Mouse (Mus musculus): ENCODE data around the gene Pbx2. TPM values are rescaled to one million over a fixed set of nuclear protein-coding genes. Genes with fewer than 3 reads are reported as not detected.
A peak's percentile ranks its signal among the peaks of the same experiment; 100 is the strongest.
"Not testable (repeated sequence)": the region's sequence is repeated elsewhere in the genome, so short reads cannot be mapped to it uniquely, and the experiment has no call there.

The Pbx2 gene
- 100 to 1,000 TPM in 3 of 26 experiments, 10 to 100 TPM in 23; 13.4 to 110 (median 51.5) TPM for total RNA-seq (2018; cell fraction: chromatin; rRNA removed)
- total RNA-seq (2018; cell fraction: cytosol; rRNA removed) = 10 to 100 TPM; 23.9 to 61.8 (median 51.4) TPM
- total RNA-seq (2018; cell fraction: nucleus; rRNA removed) = 10 to 100 TPM; 18.6 to 84.5 (median 38.1) TPM
- 44.7 to 64.2 TPM (median 45.7 TPM) in 3 replicates for polyA plus RNA-seq (2018)

DNA sequence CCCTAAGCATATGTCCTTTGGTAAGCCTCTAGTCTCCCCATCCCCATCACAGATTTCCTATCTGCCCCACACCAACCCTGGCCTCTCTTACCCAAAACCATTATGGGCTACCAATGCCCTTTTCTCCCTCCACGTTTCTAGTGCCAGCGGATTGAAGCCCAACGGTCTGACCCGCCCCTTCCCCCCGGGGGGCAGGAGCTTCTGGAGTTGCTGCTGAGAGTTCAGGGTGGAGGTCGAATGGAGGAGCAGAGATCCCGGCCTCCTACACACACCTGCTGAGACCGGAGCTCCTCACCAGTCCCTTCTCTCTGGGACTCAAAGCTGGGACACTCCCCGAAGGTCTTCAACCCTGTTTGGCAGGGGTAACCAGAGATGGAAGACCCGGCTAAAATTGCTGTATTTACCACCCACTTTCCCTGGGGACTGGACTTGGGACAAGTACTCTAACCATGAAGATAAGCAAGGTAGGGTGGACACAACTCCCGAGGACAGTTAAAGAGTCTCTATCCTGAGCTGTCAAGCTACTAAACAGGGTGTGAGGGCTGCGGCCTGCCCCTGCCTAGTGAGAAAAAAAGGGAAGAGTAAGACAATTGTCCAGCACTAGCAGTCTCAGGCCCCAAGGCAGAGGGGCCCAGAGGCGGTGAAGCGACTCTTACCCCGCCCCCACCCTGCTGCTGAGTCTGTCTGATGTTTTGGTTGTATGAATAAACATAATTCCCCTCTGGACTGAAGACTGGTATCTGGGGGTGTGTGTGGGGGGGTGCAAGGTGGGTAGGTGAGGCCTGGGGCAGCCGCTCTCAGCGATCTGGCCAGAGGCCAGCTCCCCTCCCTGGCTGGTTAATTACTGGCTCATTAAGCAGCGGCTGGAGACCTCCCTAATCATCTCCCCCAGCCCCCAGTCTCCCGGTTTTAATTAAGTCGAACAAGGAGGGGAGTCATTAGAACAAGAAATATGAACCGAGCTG, at the start of gene Pbx2:
Gene Pbx2, plus strand, starts transcription at position 238 of the 965 bp plus-strand sequence.
- H3K36me3 ChIP-seq (ENCODE audit: inconsistent target) = peaks cover 19% of the 10 kb centered on the region; the same call in 1 of the 2 replicates
- H3K27ac ChIP-seq = peak within 1 kb of the TSS; percentile 92
- H3K4me3 ChIP-seq (ENCODE audit: inconsistent target) = peak within 1 kb of the TSS; percentile 75
- 5% methylated on average over 21 of the region's 21 CpGs for WGBS (ENCODE audit: missing documents)
- peaks cover 58% of the 10 kb centered on the region for H3K79me2 ChIP-seq (ENCODE audit: inconsistent target)

GRCm38 (mm10) chr17:34543567-34543966, 47.5 kb upstream of the Pbx2 start:
- H3K4me3 ChIP-seq (ENCODE audit: inconsistent target); H3K79me2 ChIP-seq (ENCODE audit: inconsistent target); H3K36me3 ChIP-seq (ENCODE audit: inconsistent target); H3K27ac ChIP-seq: not testable (repeated sequence)
- 93% methylated on average over 11 of the region's 13 CpGs for WGBS (ENCODE audit: missing documents)

GRCm38 (mm10) chr17:34546797-34547196, 44.3 kb upstream of the Pbx2 start:
- Histone ChIP-seq H3K79me2 (ENCODE audit: inconsistent target) (no peaks in the 10 kb centered on the region), H3K27ac (no peak overlapping the region), H3K36me3 (ENCODE audit: inconsistent target) (no peaks in the 10 kb centered on the region), H3K4me3 (ENCODE audit: inconsistent target) (no peak overlapping the region)
- 100% methylated on average over 1 of the region's 1 CpGs for WGBS (ENCODE audit: missing documents)

DNA sequence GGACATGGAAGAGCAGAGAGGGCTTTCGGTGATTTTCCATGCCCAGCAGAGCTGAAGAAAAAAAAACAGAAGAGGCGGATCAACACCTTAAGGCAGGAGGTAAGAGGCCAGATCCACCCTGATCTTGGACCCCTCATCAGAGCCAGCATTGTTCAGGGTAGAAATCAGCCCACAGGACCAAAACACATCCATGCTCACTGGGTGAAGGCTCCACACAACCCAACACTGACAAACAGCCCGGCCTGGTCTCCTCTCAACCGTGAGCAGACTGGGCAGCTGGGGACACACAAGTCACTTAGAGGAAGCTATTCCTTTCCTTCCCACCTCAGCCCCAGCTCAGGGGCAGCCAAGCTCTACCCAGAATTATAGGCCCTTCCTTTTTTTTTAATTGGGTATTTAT, 43.5 kb upstream of the Pbx2 start:
- 83% methylated on average over 4 of the region's 4 CpGs for WGBS (ENCODE audit: missing documents)
- H3K36me3 ChIP-seq (ENCODE audit: inconsistent target) = no peaks in the 10 kb centered on the region
- no peaks in the 10 kb centered on the region for H3K79me2 ChIP-seq (ENCODE audit: inconsistent target)
- H3K27ac ChIP-seq = no peak overlapping the region
- H3K4me3 ChIP-seq (ENCODE audit: inconsistent target) = no peak overlapping the region

- Histone ChIP-seq H3K36me3 (ENCODE audit: inconsistent target) (no peaks in the 10 kb centered on the region), H3K27ac (no peak overlapping the region), H3K4me3 (ENCODE audit: inconsistent target) (no peak overlapping the region), H3K79me2 (ENCODE audit: inconsistent target) (no peaks in the 10 kb centered on the region)
- WGBS (ENCODE audit: missing documents) = 76% methylated on average over 3 of the region's 3 CpGs
These were observed 41.9 kb upstream of the Pbx2 start for GRCm38 (mm10) chr17:34549156-34549555.

DNA sequence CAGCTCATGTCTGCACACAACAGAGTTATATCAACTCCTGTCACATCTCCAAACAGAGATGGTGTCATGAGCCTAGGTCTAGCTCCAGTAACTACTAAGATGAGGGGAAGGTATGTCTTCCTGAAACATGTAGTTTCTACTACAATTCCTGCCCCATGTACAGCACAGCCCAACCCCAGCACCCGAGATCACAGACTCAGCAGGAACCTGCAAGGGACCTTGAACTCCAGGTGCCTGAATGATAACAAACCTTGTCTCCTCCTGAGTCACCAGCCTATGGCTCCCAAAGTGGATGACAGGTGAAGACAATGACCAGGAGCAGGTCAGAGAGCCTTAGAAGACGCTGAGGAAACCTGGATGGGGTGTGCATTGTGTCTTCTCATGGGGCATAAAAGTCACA, 41.2 kb upstream of the Pbx2 start:
- WGBS (ENCODE audit: missing documents) = 87% methylated on average over 2 of the region's 2 CpGs
- Histone ChIP-seq H3K27ac (no peak overlapping the region), H3K79me2 (ENCODE audit: inconsistent target) (no peaks in the 10 kb centered on the region), H3K36me3 (ENCODE audit: inconsistent target) (no peaks in the 10 kb centered on the region), H3K4me3 (ENCODE audit: inconsistent target) (no peak overlapping the region)

DNA sequence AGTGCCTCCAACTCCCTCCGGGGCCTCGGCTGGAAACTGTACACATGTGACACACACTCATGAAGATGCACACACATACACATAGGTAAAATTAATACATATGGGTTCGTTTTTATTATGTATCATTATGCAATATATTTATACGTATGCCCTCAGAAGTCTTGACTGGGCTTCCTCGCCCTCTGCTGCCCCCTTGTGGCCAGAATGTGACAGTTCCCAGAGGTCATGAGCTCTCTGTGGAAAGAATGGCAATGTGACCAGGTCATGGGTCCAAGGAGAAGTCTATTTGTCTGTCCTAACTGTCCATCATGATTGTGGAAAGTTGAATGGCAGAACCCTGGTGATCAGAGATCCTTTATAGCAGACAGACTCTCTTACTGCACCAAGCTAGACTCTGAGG, 35.6 kb upstream of the Pbx2 start:
- no peaks in the 10 kb centered on the region for H3K79me2 ChIP-seq (ENCODE audit: inconsistent target)
- H3K36me3 ChIP-seq (ENCODE audit: inconsistent target) = no peaks in the 10 kb centered on the region
- peak overlapping the region; percentile 71 for H3K27ac ChIP-seq
- WGBS (ENCODE audit: missing documents) = 20% methylated on average over 5 of the region's 5 CpGs
- no peak overlapping the region for H3K4me3 ChIP-seq (ENCODE audit: inconsistent target)

DNA sequence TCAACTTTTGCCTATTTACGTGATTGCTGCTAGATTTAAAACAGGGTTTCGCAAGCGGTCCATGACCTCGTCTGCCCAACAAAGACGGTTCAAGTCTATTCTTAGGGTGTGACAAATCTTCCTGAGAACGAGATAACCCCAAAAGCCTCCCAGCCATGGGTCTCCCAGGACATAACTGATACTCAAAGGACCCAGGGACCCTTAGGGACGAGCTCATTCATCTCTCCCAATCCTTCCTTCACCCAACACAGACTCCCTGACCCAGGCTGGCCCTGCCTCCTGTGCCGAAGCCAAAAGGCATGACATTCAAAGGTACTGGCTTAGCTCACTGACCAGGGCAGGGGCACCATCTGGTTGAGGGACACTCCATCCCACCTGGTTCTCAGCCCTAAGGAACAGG, 34.7 kb upstream of the Pbx2 start:
- Histone ChIP-seq H3K27ac (peak overlapping the region; percentile 71), H3K79me2 (ENCODE audit: inconsistent target) (no peaks in the 10 kb centered on the region), H3K4me3 (ENCODE audit: inconsistent target) (no peak overlapping the region), H3K36me3 (ENCODE audit: inconsistent target) (no peaks in the 10 kb centered on the region)
- WGBS (ENCODE audit: missing documents) = 44% methylated on average over 8 of the region's 8 CpGs

DNA sequence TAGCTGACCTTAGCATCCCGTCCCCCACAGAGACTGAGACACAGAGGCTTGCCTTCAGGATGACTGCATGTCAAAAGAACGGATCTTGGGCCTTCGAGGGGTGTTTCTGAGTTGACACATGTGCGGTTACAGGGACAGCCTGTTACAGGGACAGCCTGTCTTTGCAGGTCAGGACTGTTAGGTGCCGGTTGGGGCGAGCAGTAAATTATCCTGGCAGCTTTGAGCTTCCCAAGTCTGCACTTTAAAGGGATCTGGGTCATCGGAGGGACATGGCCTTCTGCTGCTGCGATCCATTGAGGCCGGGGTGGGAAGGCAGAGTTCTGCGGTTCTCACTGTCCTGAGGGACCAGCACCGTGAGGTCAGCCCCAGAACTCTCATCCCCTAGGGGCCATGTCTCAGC, 33.7 kb upstream of the Pbx2 start:
- Histone ChIP-seq H3K27ac (peak overlapping the region; percentile 71), H3K4me3 (ENCODE audit: inconsistent target) (no peak overlapping the region), H3K79me2 (ENCODE audit: inconsistent target) (no peaks in the 10 kb centered on the region), H3K36me3 (ENCODE audit: inconsistent target) (no peaks in the 10 kb centered on the region)
- 90% methylated on average over 10 of the region's 11 CpGs for WGBS (ENCODE audit: missing documents)

DNA sequence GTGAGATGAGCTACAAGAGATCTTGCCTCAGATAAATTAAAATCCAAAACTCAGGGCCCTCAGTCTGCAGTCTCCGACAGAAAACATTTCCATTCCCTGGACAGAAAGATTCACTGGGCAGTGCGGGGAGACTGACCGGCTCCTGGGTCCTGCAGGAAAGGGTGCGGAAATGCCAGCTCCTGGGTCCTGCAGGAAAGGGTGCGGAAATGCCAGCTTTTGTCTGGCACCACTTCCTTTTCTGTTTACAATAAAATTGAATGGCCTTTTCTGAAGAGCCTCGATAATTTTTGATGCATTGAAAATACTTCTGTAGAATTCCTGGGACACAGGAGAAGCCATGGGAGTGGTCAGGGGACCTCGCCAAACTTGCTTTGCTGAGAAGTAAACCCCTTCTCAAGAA, 31.9 kb upstream of the Pbx2 start:
- 88% methylated on average over 7 of the region's 7 CpGs for WGBS (ENCODE audit: missing documents)
- no peaks in the 10 kb centered on the region for H3K36me3 ChIP-seq (ENCODE audit: inconsistent target)
- no peak overlapping the region for H3K27ac ChIP-seq
- H3K79me2 ChIP-seq (ENCODE audit: inconsistent target) = no peaks in the 10 kb centered on the region
- no peak overlapping the region for H3K4me3 ChIP-seq (ENCODE audit: inconsistent target)

DNA sequence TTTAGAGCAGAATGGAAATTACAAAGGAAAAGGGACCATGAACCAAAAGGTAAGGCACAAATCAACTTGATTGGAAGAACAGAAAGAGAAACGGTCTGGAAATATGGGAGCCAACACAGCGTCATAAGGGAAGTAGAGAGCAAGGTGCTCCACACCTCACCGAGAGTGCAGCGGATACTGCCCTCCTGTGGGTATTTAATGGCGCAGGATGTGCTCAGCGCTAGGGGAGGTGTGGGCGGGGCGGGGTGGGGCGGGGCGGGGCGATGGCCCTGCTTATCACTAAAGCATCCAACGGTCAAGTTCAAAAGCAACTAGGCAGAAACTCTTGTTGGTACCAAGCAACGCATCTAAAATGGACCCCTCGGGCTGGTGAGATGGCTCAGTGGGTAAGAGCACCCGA, 31.2 kb upstream of the Pbx2 start:
- H3K27ac ChIP-seq = no peak overlapping the region
- H3K4me3 ChIP-seq (ENCODE audit: inconsistent target) = no peak overlapping the region
- H3K36me3 ChIP-seq (ENCODE audit: inconsistent target) = no peaks in the 10 kb centered on the region
- WGBS (ENCODE audit: missing documents) = 80% methylated on average over 4 of the region's 15 CpGs
- H3K79me2 ChIP-seq (ENCODE audit: inconsistent target) = no peaks in the 10 kb centered on the region

GRCm38 (mm10) chr17:34560438-34560837, 30.6 kb upstream of the Pbx2 start:
- Histone ChIP-seq H3K79me2 (ENCODE audit: inconsistent target) (no peaks in the 10 kb centered on the region), H3K27ac (no peak overlapping the region), H3K36me3 (ENCODE audit: inconsistent target) (no peaks in the 10 kb centered on the region), H3K4me3 (ENCODE audit: inconsistent target) (no peak overlapping the region)
- WGBS (ENCODE audit: missing documents) = 81% methylated on average over 6 of the region's 6 CpGs

DNA sequence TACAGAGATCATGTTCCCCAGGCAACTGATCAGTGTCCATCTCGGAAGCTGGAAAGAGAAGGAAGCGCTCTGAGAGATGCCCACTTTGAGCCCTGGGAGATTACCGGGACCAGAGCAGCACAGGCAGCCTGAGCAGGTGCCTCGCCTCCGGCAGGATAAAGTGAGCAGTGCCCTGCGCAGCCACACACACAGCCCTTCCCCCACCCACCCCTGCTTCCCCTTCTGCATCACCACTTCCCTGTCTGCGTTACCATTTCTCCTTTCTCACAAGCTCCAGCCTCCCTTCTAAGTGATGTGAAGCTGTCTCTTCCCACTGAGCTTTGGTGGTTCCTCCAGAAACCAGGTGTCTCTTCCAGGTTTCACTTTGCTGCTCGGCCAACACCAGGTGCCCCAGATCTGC, 29.9 kb upstream of the Pbx2 start:
- Histone ChIP-seq H3K79me2 (ENCODE audit: inconsistent target) (no peaks in the 10 kb centered on the region), H3K27ac (0 out of 2 replicates have a peak overlapping the region, but pooled peaks have one; percentile 12), H3K36me3 (ENCODE audit: inconsistent target) (no peaks in the 10 kb centered on the region), H3K4me3 (ENCODE audit: inconsistent target) (no peak overlapping the region)
- WGBS (ENCODE audit: missing documents) = 3% methylated on average over 8 of the region's 8 CpGs

GRCm38 (mm10) chr17:34562595-34562994, 28.5 kb upstream of the Pbx2 start:
- no peak overlapping the region for H3K4me3 ChIP-seq (ENCODE audit: inconsistent target)
- H3K79me2 ChIP-seq (ENCODE audit: inconsistent target) = no peaks in the 10 kb centered on the region
- WGBS (ENCODE audit: missing documents) = 95% methylated on average over 3 of the region's 3 CpGs
- no peak overlapping the region for H3K27ac ChIP-seq
- no peaks in the 10 kb centered on the region for H3K36me3 ChIP-seq (ENCODE audit: inconsistent target)

DNA sequence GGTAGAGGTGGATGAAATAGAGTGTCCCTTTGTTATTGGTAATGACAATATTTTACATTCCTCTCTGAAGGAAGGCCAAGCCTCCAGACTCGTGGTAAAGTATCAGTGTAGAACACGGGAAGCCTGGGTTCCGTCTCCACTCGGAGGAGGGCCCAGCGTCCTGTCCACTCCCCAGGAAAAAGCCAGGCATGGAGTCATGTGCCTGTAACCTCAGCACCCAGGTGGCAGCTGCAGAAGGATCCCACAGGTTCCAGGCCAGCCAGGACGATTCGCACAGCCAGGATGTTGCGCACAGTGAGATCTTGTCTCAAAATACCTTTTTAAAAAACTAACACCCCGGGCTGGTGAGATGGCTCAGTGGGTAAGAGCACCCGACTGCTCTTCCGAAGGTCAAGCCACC, 27.7 kb upstream of the Pbx2 start:
- no peaks in the 10 kb centered on the region for H3K36me3 ChIP-seq (ENCODE audit: inconsistent target)
- H3K27ac ChIP-seq = no peak overlapping the region
- 95% methylated on average over 11 of the region's 11 CpGs for WGBS (ENCODE audit: missing documents)

More for the DNA sequence above, 27.7 kb upstream of the Pbx2 start:
- Histone ChIP-seq H3K4me3 (ENCODE audit: inconsistent target) (no peak overlapping the region), H3K79me2 (ENCODE audit: inconsistent target) (no peaks in the 10 kb centered on the region)
